8 mouse cellular contexts compared by ENCODE assay signal in the genomic region with DNA sequence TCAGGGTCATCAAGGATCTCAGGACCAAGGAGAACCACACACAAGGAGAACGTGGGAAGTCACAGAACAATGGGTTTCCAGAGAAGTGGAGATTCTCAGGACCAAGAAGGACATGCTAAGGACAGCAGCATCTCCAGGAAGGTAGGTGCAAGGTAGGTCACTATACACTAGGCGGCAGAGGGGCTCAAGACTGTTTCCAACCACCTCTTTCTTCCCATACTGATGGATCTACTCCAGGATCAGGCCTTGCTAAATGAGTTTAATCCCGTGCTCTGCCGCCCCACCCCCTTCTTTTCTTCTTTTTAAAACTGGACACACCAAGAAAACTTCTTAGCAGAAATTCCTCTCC. TPM values are rescaled to one million over a fixed set of nuclear protein-coding genes. Genes with fewer than 3 reads are reported as not detected.
DNase-seq lines count a peak whose midpoint lies in the region; ATAC-seq and TF ChIP-seq lines count a peak whose summit lies in the region.

No protein-coding gene starts in this region.

- H3K4me2 ChIP-seq in heart, embryonic 15.5 days = peak overlapping the region; percentile 96
- peak overlapping the region; percentile 88 for H3K4me2 ChIP-seq in hindbrain, postnatal 0 days (ENCODE audit: low read depth, low read length)
- H3K4me2 ChIP-seq in midbrain, embryonic 14.5 days (ENCODE audit: low read length) = peak overlapping the region; percentile 81

- peak overlapping the region; percentile 58 for H3K4me3 ChIP-seq in heart, embryonic 15.5 days
- H3K4me3 ChIP-seq in hindbrain, postnatal 0 days (ENCODE audit: low read length) = peak overlapping the region; percentile 44
- peak overlapping the region; percentile 43 for H3K4me3 ChIP-seq in midbrain, embryonic 14.5 days (replicated peaks; ENCODE audit: low read depth, low read length)

- TF ChIP-seq CTCF in hindbrain, postnatal 0 days (IDR thresholded peaks at IDR 0.05; ENCODE audit: low read depth) = peak; percentile 37

- no peaks in the 10 kb centered on the region for H3K36me3 ChIP-seq in heart, embryonic 15.5 days
- H3K36me3 ChIP-seq in hindbrain, postnatal 0 days (ENCODE audit: insufficient read depth, low read length) = no peaks in the 10 kb centered on the region
- no peaks in the 10 kb centered on the region for H3K36me3 ChIP-seq in midbrain, embryonic 14.5 days (ENCODE audit: control insufficient read depth, insufficient read depth, low read length)

- WGBS in heart, embryonic 15.5 days = 26% methylated on average over 4 of the region's 4 CpGs
- WGBS in hindbrain, postnatal 0 days = 13% methylated on average over 4 of the region's 4 CpGs
- 16% methylated on average over 4 of the region's 4 CpGs for WGBS in midbrain, embryonic 14.5 days

- peaks cover 14% of the 10 kb centered on the region for H3K4me1 ChIP-seq in heart, embryonic 15.5 days (replicated peaks)
- no peaks in the 10 kb centered on the region for H3K4me1 ChIP-seq in hindbrain, postnatal 0 days (ENCODE audit: insufficient read depth, low read length)
- peaks cover 6% of the 10 kb centered on the region; the same call in 1 of the 2 replicates for H3K4me1 ChIP-seq in midbrain, embryonic 14.5 days (ENCODE audit: control insufficient read depth, insufficient read depth, low read length)

- H3K27ac ChIP-seq in heart, embryonic 15.5 days = no peak overlapping the region
- H3K27ac ChIP-seq in hindbrain, postnatal 0 days = 0 out of 2 replicates have a peak overlapping the region, but pooled peaks have one; percentile 11
- no peak overlapping the region for H3K27ac ChIP-seq in midbrain, embryonic 14.5 days (replicated peaks; ENCODE audit: low read depth, low read length)

- peaks cover 23% of the 10 kb centered on the region for H3K27me3 ChIP-seq in heart, embryonic 15.5 days
- no peaks in the 10 kb centered on the region; the same call in 1 of the 2 replicates for H3K27me3 ChIP-seq in hindbrain, postnatal 0 days (ENCODE audit: insufficient read depth, low read length)
- H3K27me3 ChIP-seq in midbrain, embryonic 14.5 days (ENCODE audit: control insufficient read depth, insufficient read depth, low read length) = peaks cover 14% of the 10 kb centered on the region

- no peak for DNase-seq in heart, adult 9 months (ENCODE audit: low spot score in 2 of 2)
- peak; percentile 8 for DNase-seq in embryo, embryonic 11.5 days (ENCODE audit: low read depth, low spot score)
- peak; percentile 27 for DNase-seq in hindbrain, postnatal 0 days (ENCODE audit: low spot score)
- DNase-seq in midbrain, embryonic 14.5 days = peak; percentile 27
- DNase-seq in spleen, adult 18-20 months = no peak
- no peak for DNase-seq in right cerebral cortex, postnatal 25 days
- no peak for DNase-seq in kidney, adult 8-10 months

- no peaks in the 10 kb centered on the region for H3K9me3 ChIP-seq in heart, embryonic 15.5 days (replicated peaks)
- 0 out of 2 replicates have a peak, but pooled peaks cover 6% of the 10 kb centered on the region for H3K9me3 ChIP-seq in hindbrain, postnatal 0 days (ENCODE audit: low read length)
- no peaks in the 10 kb centered on the region; the same call in 1 of the 2 replicates for H3K9me3 ChIP-seq in midbrain, embryonic 14.5 days (ENCODE audit: control insufficient read depth, low read length)

- peak overlapping the region; percentile 75 for H3K9ac ChIP-seq in heart, embryonic 15.5 days
- H3K9ac ChIP-seq in hindbrain, postnatal 0 days (replicated peaks; ENCODE audit: low read length) = peak overlapping the region; percentile 67
- peak overlapping the region; percentile 61; the same call in 1 of the 2 replicates for H3K9ac ChIP-seq in midbrain, embryonic 14.5 days (replicated peaks; ENCODE audit: low read length)

- peak; percentile 31; the same call in 1 of the 2 replicates for ATAC-seq in heart, embryonic 15.5 days (replicated peaks; ENCODE audit: insufficient number of reproducible peaks, insufficient read depth, low FRiP score, low read depth)
- peak; percentile 35; the same call in 1 of the 2 replicates for ATAC-seq in hindbrain, postnatal 0 days
- no peak for ATAC-seq in midbrain, embryonic 14.5 days (ENCODE audit: low FRiP score, low TSS enrichment)

RNA-seq across cellular contexts. Expression of a gene that starts 0.5 kb away (rescaled TPM):
- 0.34 and 0.37 TPM in 2 replicates for polyA plus RNA-seq in heart, embryonic 15.5 days (2015; fragmentation: Nextera tagmentation; extraction: Ambion mirVana)
- total RNA-seq in hindbrain, postnatal 0 days (2014; rRNA removed) = 0.26 and 1.0 TPM in 2 replicates
- polyA plus RNA-seq in hindbrain, postnatal 0 days (2015; fragmentation: Nextera tagmentation; extraction: Ambion mirVana) = 0.06 and 0.13 TPM in 2 replicates
- polyA plus RNA-seq in midbrain, embryonic 14.5 days (2014; fragmentation: Nextera tagmentation; extraction: Ambion mirVana) = 0.16 TPM in 1 of 2 replicates, not detected in the other

RNA-seq across cellular contexts. Expression of a gene that starts 10.1 kb away (rescaled TPM):
- 4.1 and 5.7 TPM in 2 replicates for polyA plus RNA-seq in heart, embryonic 15.5 days (2015; fragmentation: Nextera tagmentation; extraction: Ambion mirVana)
- total RNA-seq in hindbrain, postnatal 0 days (2014; rRNA removed) = 4.7 and 5.4 TPM in 2 replicates
- polyA plus RNA-seq in hindbrain, postnatal 0 days (2015; fragmentation: Nextera tagmentation; extraction: Ambion mirVana) = 2.0 and 3.1 TPM in 2 replicates
- 2.8 and 2.9 TPM in 2 replicates for polyA plus RNA-seq in midbrain, embryonic 14.5 days (2014; fragmentation: Nextera tagmentation; extraction: Ambion mirVana)

RNA-seq across cellular contexts. Expression of a gene that starts 10.5 kb away (rescaled TPM):
- 40.9 and 47.9 TPM in 2 replicates for polyA plus RNA-seq in heart, embryonic 15.5 days (2015; fragmentation: Nextera tagmentation; extraction: Ambion mirVana)
- 21.0 and 32.6 TPM in 2 replicates for total RNA-seq in hindbrain, postnatal 0 days (2014; rRNA removed)
- 22.9 and 25.0 TPM in 2 replicates for polyA plus RNA-seq in hindbrain, postnatal 0 days (2015; fragmentation: Nextera tagmentation; extraction: Ambion mirVana)
- polyA plus RNA-seq in midbrain, embryonic 14.5 days (2014; fragmentation: Nextera tagmentation; extraction: Ambion mirVana) = 17.9 and 19.4 TPM in 2 replicates

RNA-seq across cellular contexts. Expression of a gene that starts 37.6 kb away (rescaled TPM):
- 21.5 and 26.3 TPM in 2 replicates for polyA plus RNA-seq in heart, embryonic 15.5 days (2015; fragmentation: Nextera tagmentation; extraction: Ambion mirVana)
- 10.4 and 10.5 TPM in 2 replicates for total RNA-seq in hindbrain, postnatal 0 days (2014; rRNA removed)
- 4.9 and 5.4 TPM in 2 replicates for polyA plus RNA-seq in hindbrain, postnatal 0 days (2015; fragmentation: Nextera tagmentation; extraction: Ambion mirVana)
- 3.8 and 6.4 TPM in 2 replicates for polyA plus RNA-seq in midbrain, embryonic 14.5 days (2014; fragmentation: Nextera tagmentation; extraction: Ambion mirVana)

RNA-seq across cellular contexts. Expression of a gene that starts 57.1 kb away (rescaled TPM):
- 29.5 and 38.9 TPM in 2 replicates for polyA plus RNA-seq in heart, embryonic 15.5 days (2015; fragmentation: Nextera tagmentation; extraction: Ambion mirVana)
- total RNA-seq in hindbrain, postnatal 0 days (2014; rRNA removed) = 21.6 and 30.4 TPM in 2 replicates
- polyA plus RNA-seq in hindbrain, postnatal 0 days (2015; fragmentation: Nextera tagmentation; extraction: Ambion mirVana) = 35.1 and 39.5 TPM in 2 replicates
- 36.2 and 41.5 TPM in 2 replicates for polyA plus RNA-seq in midbrain, embryonic 14.5 days (2014; fragmentation: Nextera tagmentation; extraction: Ambion mirVana)

Comparison
In these comparisons a context has a peak if more than half of its experiments do, and no peak if none do; other contexts are left out.
1. DNase-seq: peak in embryo, embryonic 11.5 days (single experiment), hindbrain, postnatal 0 days (single experiment) and midbrain, embryonic 14.5 days (single experiment); none in heart, adult 9 months (0 of 2), spleen, adult 18-20 months (0 of 2), right cerebral cortex, postnatal 25 days (single experiment) and kidney, adult 8-10 months (0 of 2).
2. Peak in every context shown above with its lines, with median percentiles within 50 percentile points of each other: H3K4me2 ChIP-seq, H3K4me3 ChIP-seq and H3K9ac ChIP-seq.